ENCODE assay signal across 2 mouse cellular contexts in the genomic region with DNA sequence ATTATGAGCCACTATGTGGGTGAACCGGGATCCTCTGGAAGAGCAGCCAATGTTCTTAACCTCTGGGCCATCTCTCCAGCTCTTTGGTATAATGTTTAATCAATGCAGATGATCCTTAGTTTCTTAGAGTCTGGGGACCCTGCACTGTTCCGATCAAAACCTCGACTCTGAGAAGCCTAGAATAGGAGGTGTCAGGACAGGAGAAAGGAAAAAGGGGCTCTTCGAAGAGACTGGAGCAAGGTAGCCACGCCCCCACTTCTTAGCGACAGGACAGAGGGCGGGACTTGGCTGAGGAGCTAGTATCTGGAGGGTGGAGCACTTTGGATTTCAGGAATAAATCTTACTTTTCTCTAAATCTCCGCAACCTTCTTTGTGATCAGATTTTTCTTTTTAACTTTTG.
TF ChIP-seq lines count a peak whose summit lies in the region.

No protein-coding gene starts in this region.

TF ChIP-seq in CH12.LX, 34 proteins besides CTCF, POLR2A, EP300 and RAD21 (continued from another document):
- TF ChIP-seq NRF1 (IDR thresholded peaks at IDR 0.05; ENCODE audit: low read depth, low read length) (no peak), USF2 (conservative IDR thresholded peaks at IDR 0.05; ENCODE audit: low read depth, low read length) (no peak)

TF ChIP-seq in MEL, 35 proteins besides CTCF, POLR2A, EP300 and RAD21 (continued from another document):
- TF ChIP-seq GABPA (IDR thresholded peaks at IDR 0.05; ENCODE audit: low read depth, low read length) (no peak), TBP (IDR thresholded peaks at IDR 0.05; ENCODE audit: low read depth, low read length) (no peak), MAZ (IDR thresholded peaks at IDR 0.05; ENCODE audit: low read depth, low read length) (no peak), SIN3A (IDR thresholded peaks at IDR 0.05; ENCODE audit: low read length) (no peak), MAFK (IDR thresholded peaks at IDR 0.05; ENCODE audit: borderline replicate concordance, low read depth, low read length) (no peak), CHD2 (IDR thresholded peaks at IDR 0.05; ENCODE audit: low read length) (no peak), JUND (IDR thresholded peaks at IDR 0.05; ENCODE audit: low read depth, low read length) (no peak), ETS1 (IDR thresholded peaks at IDR 0.05; ENCODE audit: low read depth, low read length) (no peak), USF1 (IDR thresholded peaks at IDR 0.05; ENCODE audit: low read depth, low read length) (no peak), CHD1 (IDR thresholded peaks at IDR 0.05; ENCODE audit: low read depth, low read length) (no peak), MEF2A (IDR thresholded peaks at IDR 0.05; ENCODE audit: extremely low read depth, insufficient replicate concordance, low read depth, low read length, poor library complexity, severe bottlenecking) (no peak), MYB (IDR thresholded peaks at IDR 0.05; ENCODE audit: low read depth, low read length) (no peak), KAT2A (conservative IDR thresholded peaks at IDR 0.05; ENCODE audit: low read depth, low read length) (no peak), UBTF (IDR thresholded peaks at IDR 0.05; ENCODE audit: borderline replicate concordance, insufficient read depth, low read depth, low read length) (no peak), SMC3 (IDR thresholded peaks at IDR 0.05; ENCODE audit: low read depth, low read length) (no peak), MXI1 (IDR thresholded peaks at IDR 0.05; ENCODE audit: low read depth, low read length) (no peak)
TF ChIP-seq in MEL: peak in this region for 0.
